Mouse (Mus musculus): ENCODE measurements around the gene Mief1. TPM values are rescaled to one million over a fixed set of nuclear protein-coding genes. Genes with fewer than 3 reads are reported as not detected.
A peak's percentile ranks its signal among the peaks of the same experiment; 100 is the strongest.

The Mief1 gene
- polyA plus RNA-seq, 1 experiment from 2014 or later = 41.6 TPM

DNA sequence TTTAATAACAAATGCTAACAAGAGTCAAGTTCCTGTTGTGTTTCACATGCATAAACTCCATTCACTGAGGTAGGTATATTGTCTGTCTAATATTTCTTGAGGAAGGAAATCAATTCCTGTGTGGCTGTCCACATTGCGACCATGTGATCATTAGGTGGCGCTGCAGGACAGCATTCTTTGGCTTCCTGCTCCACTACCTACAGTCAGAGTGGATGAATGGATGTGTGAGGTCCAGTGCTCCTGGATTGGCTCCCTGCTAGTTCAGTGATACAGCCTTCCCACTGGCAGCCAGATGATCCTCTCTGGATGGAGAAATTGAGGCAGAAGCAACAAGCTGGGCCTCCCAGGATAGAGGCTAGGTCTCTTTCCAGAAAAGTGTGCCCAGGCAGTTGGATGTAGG lies 32.5 kb downstream of the Mief1 start:
- no peak overlapping the region for H3K4me3 ChIP-seq (replicated peaks)
- H3K9ac ChIP-seq (replicated peaks) = no peak overlapping the region
- ATAC-seq (ENCODE audit: insufficient number of reproducible peaks, insufficient read depth, low FRiP score, low TSS enrichment, low read depth) = no peak
- peaks cover 10% of the 10 kb centered on the region; the same call in 1 of the 2 replicates for H3K9me3 ChIP-seq
- no peak overlapping the region for H3K27ac ChIP-seq
- 1% methylated on average over 2 of the region's 2 CpGs for WGBS
- no peak overlapping the region for H3K4me2 ChIP-seq
- no peaks in the 10 kb centered on the region for H3K27me3 ChIP-seq
- H3K36me3 ChIP-seq = no peaks in the 10 kb centered on the region; the same call in 1 of the 2 replicates
- peaks cover 8% of the 10 kb centered on the region for H3K4me1 ChIP-seq (replicated peaks)

DNA sequence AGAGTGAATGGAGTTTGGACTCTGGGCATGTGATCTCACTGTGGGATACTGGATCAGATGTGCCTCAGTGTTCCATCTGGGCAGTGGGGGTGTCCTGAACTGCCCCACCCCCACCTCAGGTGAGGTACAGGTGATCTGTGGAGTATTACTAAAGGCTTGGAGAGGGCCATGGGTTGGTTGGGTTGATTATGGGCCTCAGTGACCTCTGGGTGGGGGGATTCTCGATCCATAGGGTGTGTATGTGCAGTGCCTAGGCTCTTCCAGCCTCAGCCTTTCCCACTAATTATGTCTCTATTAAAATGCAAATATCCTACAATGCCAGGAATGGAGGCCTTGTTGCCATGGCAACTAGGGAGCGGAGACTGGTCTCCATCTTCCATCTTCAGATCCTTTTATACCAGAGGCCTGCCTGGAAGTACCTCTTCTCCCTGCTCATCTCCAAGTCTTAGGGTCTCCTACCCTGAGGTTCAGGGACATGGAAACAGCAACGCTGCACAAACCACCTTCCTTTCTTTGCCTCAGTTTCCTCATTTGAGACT lies 38.1 kb downstream of the Mief1 start:
- Histone ChIP-seq H3K36me3 (no peaks in the 10 kb centered on the region), H3K9me3 (peaks cover 10% of the 10 kb centered on the region; the same call in 1 of the 2 replicates), H3K27me3 (peaks cover 13% of the 10 kb centered on the region; the same call in 1 of the 2 replicates), H3K27ac (no peak overlapping the region), H3K4me1 (replicated peaks) (no peaks in the 10 kb centered on the region), H3K4me2 (no peak overlapping the region), H3K4me3 (replicated peaks) (no peak overlapping the region), H3K9ac (replicated peaks) (no peak overlapping the region)
- 82% methylated on average over 3 of the region's 3 CpGs for WGBS
- ATAC-seq (ENCODE audit: insufficient number of reproducible peaks, insufficient read depth, low FRiP score, low TSS enrichment, low read depth) = no peak

DNA sequence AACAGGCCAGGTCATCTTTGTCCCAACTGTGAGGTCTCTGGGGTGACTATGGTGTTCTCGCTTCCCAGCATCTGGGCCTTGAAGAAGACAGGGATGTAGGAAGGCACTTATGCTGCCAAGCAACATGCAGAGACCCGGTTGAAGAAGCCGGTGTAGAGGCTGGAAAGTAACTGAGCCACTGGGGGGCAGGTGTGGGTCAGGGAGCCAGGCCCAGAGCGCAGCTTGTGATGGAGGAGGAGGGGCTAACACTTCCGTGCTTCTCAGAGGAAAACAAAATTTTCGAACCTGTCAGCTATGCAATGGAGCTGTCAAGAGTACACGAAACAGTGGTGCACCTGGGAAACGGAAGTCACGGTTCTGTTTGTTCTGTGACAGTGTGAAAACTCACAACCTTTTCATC lies 43.3 kb downstream of the Mief1 start:
- Histone ChIP-seq H3K4me2 (no peak overlapping the region), H3K4me1 (replicated peaks) (no peaks in the 10 kb centered on the region), H3K4me3 (replicated peaks) (no peak overlapping the region), H3K27ac (no peak overlapping the region), H3K36me3 (no peaks in the 10 kb centered on the region), H3K9me3 (no peaks in the 10 kb centered on the region), H3K27me3 (peaks cover 38% of the 10 kb centered on the region), H3K9ac (replicated peaks) (no peak overlapping the region)
- no peak for ATAC-seq (ENCODE audit: insufficient number of reproducible peaks, insufficient read depth, low FRiP score, low TSS enrichment, low read depth)
- 36% methylated on average over 9 of the region's 9 CpGs for WGBS

DNA sequence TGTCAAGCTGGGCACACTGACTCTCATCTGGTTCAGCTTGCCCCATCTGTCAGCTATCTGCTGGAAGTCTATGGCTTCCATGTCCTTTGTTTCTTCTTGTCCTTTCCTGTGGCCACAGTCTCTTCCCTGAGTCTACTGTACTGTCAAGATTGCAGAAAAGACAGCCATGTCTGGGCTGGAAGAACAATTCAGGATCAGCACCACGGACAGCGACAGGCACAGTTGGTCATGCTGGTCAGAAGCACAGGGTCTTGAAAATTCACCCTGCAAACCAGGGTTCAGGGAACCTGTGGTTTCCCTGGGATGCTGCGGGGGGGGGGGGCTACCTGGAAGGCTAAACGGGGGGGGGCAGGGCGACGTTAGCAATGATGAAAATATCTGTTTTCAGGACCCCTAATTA lies 43.8 kb downstream of the Mief1 start:
- H3K9ac ChIP-seq (replicated peaks) = no peak overlapping the region
- no peaks in the 10 kb centered on the region for H3K4me1 ChIP-seq (replicated peaks)
- no peak overlapping the region for H3K27ac ChIP-seq
- no peaks in the 10 kb centered on the region for H3K9me3 ChIP-seq
- H3K36me3 ChIP-seq = no peaks in the 10 kb centered on the region
- H3K4me2 ChIP-seq = no peak overlapping the region
- peaks cover 43% of the 10 kb centered on the region for H3K27me3 ChIP-seq
- 1% methylated on average over 6 of the region's 6 CpGs for WGBS
- H3K4me3 ChIP-seq (replicated peaks) = no peak overlapping the region
- ATAC-seq (ENCODE audit: insufficient number of reproducible peaks, insufficient read depth, low FRiP score, low TSS enrichment, low read depth) = no peak

DNA sequence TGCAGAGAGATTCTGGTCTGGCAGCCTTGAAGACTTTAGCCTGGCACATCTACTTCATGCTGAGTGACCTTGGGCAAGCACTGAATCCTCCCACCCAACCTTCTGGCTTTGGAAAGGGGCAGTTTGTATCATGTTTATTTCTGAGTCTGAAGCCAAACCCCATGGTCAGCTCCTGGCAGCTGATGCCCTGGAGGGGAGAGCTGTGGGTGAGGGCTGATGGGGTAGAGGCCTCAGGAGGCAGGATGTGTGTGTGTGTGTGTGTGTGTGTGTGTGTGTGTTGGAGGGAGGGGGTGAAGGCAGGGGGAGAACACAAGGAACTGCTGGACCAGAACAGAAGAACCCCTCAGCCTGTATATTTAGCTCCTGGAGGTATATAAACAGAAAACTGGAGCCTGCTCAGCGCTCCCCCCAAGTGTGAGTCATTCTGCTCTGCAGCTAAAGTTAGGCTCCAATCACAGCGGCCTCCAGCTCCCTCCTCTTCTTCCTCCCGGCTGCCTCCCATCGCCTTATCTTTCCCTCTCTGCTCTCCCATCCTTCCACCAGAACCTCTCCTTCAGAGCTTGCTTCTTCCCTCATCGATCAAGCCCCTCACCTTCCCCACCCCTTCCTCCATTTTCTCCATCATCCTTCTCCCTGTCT lies 44.4 kb downstream of the Mief1 start:
- no peaks in the 10 kb centered on the region for H3K4me1 ChIP-seq (replicated peaks)
- 72% methylated on average over 5 of the region's 5 CpGs for WGBS
- no peak overlapping the region for H3K4me3 ChIP-seq (replicated peaks)
- peaks cover 48% of the 10 kb centered on the region for H3K27me3 ChIP-seq
- no peaks in the 10 kb centered on the region for H3K36me3 ChIP-seq
- ATAC-seq (ENCODE audit: insufficient number of reproducible peaks, insufficient read depth, low FRiP score, low TSS enrichment, low read depth) = no peak
- no peak overlapping the region for H3K4me2 ChIP-seq
- no peak overlapping the region for H3K9ac ChIP-seq (replicated peaks)
- no peak overlapping the region for H3K27ac ChIP-seq
- no peaks in the 10 kb centered on the region for H3K9me3 ChIP-seq

DNA sequence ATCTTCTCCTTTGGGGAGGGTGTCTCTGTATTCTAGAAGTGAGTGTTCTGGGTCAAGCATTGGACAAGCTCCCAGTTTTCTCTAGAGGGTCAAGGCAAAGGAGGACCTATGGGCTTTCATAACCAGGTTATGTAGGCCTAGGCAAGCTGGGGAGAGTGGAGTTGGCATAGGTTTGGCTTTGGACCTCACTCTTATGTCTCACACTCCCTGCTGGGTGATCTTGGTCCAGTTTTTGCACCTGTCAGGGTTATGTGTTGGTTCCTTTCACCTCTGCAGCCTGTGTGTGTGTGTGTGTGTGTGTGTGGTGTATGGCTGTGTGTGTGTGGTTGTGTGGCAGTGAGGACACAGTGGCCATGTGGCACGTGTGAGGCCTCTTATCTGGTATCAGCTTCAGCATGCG lies 45.2 kb downstream of the Mief1 start:
- H3K9me3 ChIP-seq = no peaks in the 10 kb centered on the region
- H3K9ac ChIP-seq (replicated peaks) = no peak overlapping the region
- WGBS = 84% methylated on average over 2 of the region's 2 CpGs
- no peaks in the 10 kb centered on the region for H3K4me1 ChIP-seq (replicated peaks)
- no peak overlapping the region for H3K27ac ChIP-seq
- no peak overlapping the region for H3K4me2 ChIP-seq
- H3K4me3 ChIP-seq (replicated peaks) = no peak overlapping the region
- no peaks in the 10 kb centered on the region for H3K36me3 ChIP-seq
- ATAC-seq (ENCODE audit: insufficient number of reproducible peaks, insufficient read depth, low FRiP score, low TSS enrichment, low read depth) = no peak
- H3K27me3 ChIP-seq = peaks cover 51% of the 10 kb centered on the region

DNA sequence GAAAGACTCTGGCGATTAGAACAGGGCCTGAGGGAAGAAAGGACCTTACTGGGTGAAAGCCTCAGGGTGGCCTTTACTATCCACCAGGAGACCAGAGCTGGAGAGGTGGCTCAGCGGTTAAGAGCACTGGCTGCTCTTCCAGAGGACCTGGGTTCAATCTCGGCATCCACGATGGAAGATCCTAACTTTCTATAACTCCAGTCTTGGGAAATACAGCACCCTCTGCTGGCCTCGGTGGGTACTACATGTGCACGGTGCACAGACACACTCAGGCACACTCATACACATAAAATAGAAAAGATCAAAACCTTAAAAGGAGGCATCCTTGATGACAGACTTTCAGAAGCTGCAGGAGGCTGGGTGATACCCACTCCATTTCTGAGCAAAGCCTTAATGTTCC lies 46.8 kb downstream of the Mief1 start:
- no peak for ATAC-seq (ENCODE audit: insufficient number of reproducible peaks, insufficient read depth, low FRiP score, low TSS enrichment, low read depth)
- Histone ChIP-seq H3K27me3 (peaks cover 61% of the 10 kb centered on the region), H3K36me3 (no peaks in the 10 kb centered on the region), H3K4me3 (replicated peaks) (no peak overlapping the region), H3K4me1 (replicated peaks) (no peaks in the 10 kb centered on the region), H3K4me2 (no peak overlapping the region), H3K9ac (replicated peaks) (no peak overlapping the region), H3K27ac (no peak overlapping the region), H3K9me3 (no peaks in the 10 kb centered on the region)
- 24% methylated on average over 6 of the region's 6 CpGs for WGBS

DNA sequence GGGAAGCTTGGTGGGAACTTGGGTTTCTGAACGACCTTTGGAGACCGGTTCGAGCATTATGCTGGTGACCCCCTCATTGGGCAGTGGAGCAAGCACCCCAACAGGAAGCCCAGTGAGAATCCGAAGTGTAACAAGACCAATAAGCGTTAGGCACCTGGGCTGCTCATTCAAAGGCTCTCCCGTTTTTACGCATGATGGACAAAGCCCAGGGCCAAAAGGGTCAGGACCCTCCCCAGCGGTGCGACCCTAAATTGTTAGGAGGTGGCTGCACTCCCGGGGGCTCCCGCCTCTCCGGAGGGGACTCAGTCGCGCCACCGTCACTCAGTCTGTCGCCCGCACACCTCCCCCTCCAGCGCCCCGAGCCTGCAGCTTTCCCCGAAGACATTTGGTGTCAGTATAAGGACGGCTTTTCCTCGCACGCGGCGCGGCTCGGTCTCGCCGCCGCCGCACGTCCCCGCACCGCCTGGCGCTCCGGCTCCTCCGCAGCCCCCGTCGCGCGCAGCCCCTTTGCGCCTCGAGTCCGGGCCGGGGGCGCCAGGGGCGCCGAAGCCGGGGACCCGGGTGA lies 53.1 kb downstream of the Mief1 start, which contains the start of gene Cacna1i:
Cacna1i (plus strand) TSS at position 388 of the 565 bp plus-strand sequence.
- Histone ChIP-seq H3K27me3 (peaks cover 96% of the 10 kb centered on the region), H3K27ac (no peak within 1 kb of the TSS), H3K36me3 (no peaks in the 10 kb centered on the region), H3K9ac (replicated peaks) (peak within 1 kb of the TSS; percentile 44; the same call in 1 of the 2 replicates), H3K4me3 (replicated peaks) (peak within 1 kb of the TSS; percentile 50), H3K4me2 (peak within 1 kb of the TSS; percentile 94), H3K4me1 (replicated peaks) (peaks cover 15% of the 10 kb centered on the region), H3K9me3 (no peaks in the 10 kb centered on the region)
- WGBS = under 1% methylated on average over 50 of the region's 50 CpGs
- no peak for ATAC-seq (ENCODE audit: insufficient number of reproducible peaks, insufficient read depth, low FRiP score, low TSS enrichment, low read depth)

DNA sequence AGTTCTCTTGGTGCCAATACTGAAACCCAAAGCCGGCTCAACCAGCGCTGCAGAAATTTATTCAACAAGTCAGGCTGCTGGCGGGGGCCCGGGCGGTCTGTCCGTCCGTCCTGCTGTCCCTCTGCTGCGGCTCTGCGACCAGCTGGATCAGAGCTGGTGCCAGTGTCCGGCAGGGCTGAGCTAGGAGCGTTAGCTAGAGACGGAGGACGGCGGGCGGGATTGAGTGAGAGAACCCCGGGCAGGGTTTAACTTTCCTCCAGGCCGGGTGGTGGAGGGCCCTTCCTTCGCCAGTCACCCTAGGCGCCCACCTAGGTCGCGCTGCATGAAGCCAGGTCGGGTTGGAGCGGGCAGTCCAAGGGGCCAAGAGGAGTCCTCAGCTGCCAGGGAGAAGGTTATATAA lies 54.2 kb downstream of the Mief1 start:
- Histone ChIP-seq H3K27ac (no peak overlapping the region), H3K36me3 (no peaks in the 10 kb centered on the region), H3K9ac (replicated peaks) (no peak overlapping the region), H3K27me3 (peaks cover 95% of the 10 kb centered on the region), H3K4me1 (replicated peaks) (peaks cover 15% of the 10 kb centered on the region), H3K9me3 (no peaks in the 10 kb centered on the region), H3K4me3 (replicated peaks) (peak overlapping the region; percentile 50), H3K4me2 (peak overlapping the region; percentile 94)
- 3% methylated on average over 23 of the region's 23 CpGs for WGBS
- ATAC-seq (ENCODE audit: insufficient number of reproducible peaks, insufficient read depth, low FRiP score, low TSS enrichment, low read depth) = no peak

DNA sequence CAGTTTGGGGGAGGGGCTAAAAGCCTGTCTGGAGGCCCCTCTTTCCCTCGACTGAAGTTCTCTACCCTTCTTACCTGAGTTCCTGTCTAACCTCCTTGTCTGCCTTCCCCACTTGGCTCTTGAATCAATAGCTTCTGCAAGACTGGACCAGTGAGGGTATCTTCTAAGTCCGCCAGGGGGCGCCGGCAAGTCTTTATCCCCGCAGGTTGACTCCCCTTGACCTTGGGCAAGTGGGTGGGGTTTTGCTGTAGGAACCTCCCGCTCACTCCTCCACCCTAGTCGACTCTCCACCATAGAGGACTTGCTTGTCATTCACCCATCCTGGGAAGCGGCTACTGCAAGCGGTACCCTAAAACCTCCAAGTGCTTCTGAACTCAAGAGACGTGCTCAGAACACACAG lies 55.6 kb downstream of the Mief1 start:
- peaks cover 81% of the 10 kb centered on the region for H3K27me3 ChIP-seq
- H3K36me3 ChIP-seq = no peaks in the 10 kb centered on the region
- WGBS = 7% methylated on average over 10 of the region's 10 CpGs
- no peaks in the 10 kb centered on the region for H3K9me3 ChIP-seq
- no peak overlapping the region for H3K9ac ChIP-seq (replicated peaks)
- peaks cover 15% of the 10 kb centered on the region for H3K4me1 ChIP-seq (replicated peaks)
- no peak for ATAC-seq (ENCODE audit: insufficient number of reproducible peaks, insufficient read depth, low FRiP score, low TSS enrichment, low read depth)
- H3K27ac ChIP-seq = no peak overlapping the region
- H3K4me3 ChIP-seq (replicated peaks) = no peak overlapping the region
- H3K4me2 ChIP-seq = no peak overlapping the region

DNA sequence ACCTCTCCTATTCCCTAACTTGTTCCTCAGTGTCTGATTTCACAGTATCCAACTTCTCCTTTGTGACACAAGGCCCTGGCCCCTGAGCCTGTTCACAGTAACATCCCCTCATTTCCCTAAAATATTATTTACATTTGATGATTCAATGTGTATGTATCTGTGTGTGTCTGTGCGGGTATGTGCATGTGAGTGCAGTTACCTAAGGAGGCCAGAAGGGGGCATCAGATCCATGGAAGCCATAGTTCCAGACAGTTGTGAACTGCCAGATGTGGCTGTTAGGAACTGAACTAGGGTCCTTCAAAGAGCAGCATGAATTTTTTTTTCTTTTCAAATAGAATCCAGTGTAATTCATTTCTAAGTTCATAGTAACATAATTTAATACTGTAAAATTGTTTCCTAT lies 63.3 kb downstream of the Mief1 start:
- Histone ChIP-seq H3K9ac (replicated peaks) (no peak overlapping the region), H3K9me3 (no peaks in the 10 kb centered on the region), H3K27me3 (peaks cover 6% of the 10 kb centered on the region), H3K4me2 (no peak overlapping the region), H3K4me3 (replicated peaks) (no peak overlapping the region), H3K4me1 (replicated peaks) (no peaks in the 10 kb centered on the region), H3K36me3 (no peaks in the 10 kb centered on the region), H3K27ac (no peak overlapping the region)
- no peak for ATAC-seq (ENCODE audit: insufficient number of reproducible peaks, insufficient read depth, low FRiP score, low TSS enrichment, low read depth)
- 97% methylated on average over 1 of the region's 1 CpGs for WGBS

Measured in limb, embryonic 12.5 days (tissue).